Mouse (Mus musculus) skeletal muscle tissue, adult 2 months (tissue): ENCODE measurements around the gene Nprl2.

Experiments
- DNase-seq: peaks from one replicate; pipeline ENCODE4 v3.0.0-alpha.2; 2012; ENCODE audit warnings: low read depth, low spot score

Gene Nprl2

DNA sequence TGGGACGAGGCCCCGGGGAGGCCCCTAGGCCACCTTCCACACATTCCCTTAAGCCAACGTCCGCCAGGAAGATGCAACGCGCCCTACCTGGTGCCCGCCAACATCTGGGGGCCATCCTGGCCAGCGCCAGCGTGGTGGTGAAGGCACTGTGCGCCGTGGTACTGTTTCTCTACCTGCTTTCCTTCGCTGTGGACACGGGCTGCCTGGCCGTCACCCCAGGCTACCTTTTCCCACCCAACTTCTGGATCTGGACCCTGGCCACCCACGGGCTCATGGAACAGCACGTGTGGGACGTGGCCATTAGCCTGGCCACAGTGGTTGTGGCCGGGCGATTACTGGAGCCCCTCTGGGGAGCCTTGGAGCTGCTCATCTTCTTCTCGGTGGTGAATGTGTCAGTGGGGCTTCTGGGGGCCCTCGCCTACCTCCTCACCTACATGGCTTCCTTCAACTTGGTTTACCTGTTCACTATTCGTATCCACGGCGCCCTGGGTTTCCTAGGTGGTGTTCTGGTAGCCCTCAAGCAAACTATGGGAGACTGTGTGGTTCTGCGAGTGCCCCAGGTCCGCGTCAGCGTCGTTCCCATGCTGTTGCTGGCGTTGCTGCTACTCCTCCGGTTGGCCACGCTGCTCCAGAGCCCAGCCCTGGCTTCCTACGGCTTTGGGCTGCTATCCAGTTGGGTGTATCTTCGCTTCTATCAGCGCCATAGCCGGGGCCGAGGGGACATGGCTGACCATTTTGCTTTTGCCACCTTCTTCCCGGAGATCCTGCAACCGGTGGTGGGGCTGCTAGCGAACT is 7.4 kb upstream of the Nprl2 start:
- DNase-seq: no peak

- DNase-seq: no peak
Measured at GRCm38 (mm10) chr9:107538231-107538630, 3.8 kb upstream of the Nprl2 start.

GRCm38 (mm10) chr9:107538711-107539110 is 3.3 kb upstream of the Nprl2 start:
- no peak for DNase-seq

DNA sequence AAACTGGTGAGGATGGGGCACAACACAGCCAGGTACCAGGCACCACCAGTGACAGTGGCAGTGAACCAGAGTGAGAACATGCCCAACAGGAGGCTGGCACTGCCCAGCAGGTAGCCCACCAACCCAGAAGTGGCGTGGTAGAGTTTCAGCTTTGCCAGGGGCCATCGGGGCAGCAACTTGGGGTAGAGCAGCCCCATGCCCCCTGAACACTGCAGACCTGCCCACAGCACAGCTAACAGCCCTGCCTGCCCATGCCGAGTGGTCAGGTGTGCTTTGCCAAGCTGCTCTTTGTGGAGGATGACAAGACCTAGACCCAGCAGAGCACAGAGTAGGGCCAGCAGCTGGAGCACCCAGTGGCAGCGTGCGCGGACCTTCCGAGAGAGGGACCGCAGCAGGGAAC is 2.1 kb upstream of the Nprl2 start:
- DNase-seq: no peak

- DNase-seq: no peak
Measured at GRCm38 (mm10) chr9:107540420-107540819, 1.6 kb upstream of the Nprl2 start.

GRCm38 (mm10) chr9:107541005-107541404 is 1.0 kb upstream of the Nprl2 start:
- DNase-seq: no peak

GRCm38 (mm10) chr9:107542352-107542686 is 293 bp downstream of the Nprl2 start:
- DNase-seq: no peak

- DNase-seq: no peak
Measured at GRCm38 (mm10) chr9:107542721-107543120, 695 bp downstream of the Nprl2 start.

- no peak for DNase-seq
Measured at GRCm38 (mm10) chr9:107543299-107543698, 1.3 kb downstream of the Nprl2 start.

DNA sequence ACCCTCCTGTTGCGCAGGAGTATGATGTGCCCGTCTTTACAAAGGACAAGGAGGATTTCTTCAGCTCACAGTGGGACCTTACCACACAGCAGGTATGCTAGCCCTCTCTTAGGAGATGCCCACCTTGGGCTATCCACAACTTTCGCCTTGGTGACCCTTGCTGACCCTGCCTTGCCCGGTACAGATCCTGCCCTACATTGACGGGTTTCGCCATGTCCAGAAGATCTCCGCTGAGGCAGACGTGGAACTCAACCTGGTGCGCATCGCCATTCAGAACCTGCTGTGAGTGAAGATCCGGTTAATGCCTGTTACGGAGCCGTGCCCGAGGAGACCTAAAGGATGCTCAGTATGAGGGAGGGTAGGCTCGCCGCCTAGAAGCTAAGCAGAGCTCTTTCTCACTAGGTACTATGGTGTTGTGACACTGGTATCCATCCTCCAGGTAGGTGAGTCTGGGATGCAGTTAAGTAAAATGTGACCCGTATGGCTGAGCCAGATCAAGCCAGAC is 2.2 kb downstream of the Nprl2 start:
- DNase-seq: no peak

- no peak for DNase-seq
Measured at GRCm38 (mm10) chr9:107544729-107545128, 2.7 kb downstream of the Nprl2 start.

DNA sequence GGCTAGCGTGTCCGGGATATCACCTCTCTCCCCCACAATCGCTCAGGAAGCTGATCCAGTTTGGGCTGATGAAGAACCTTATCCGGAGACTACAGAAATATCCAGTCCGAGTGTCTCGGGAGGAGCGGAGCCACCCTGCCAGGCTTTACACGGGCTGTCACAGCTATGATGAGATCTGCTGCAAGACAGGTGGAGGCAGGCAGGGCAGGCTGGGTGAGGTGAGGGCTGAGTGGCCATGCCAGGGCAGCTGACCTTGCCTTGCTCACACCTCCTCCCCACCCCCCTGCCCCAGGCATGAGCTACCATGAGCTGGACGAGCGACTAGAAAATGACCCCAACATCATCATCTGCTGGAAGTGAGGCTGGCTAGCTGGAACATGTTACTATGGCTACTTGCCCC is 3.2 kb downstream of the Nprl2 start:
- DNase-seq: no peak

- DNase-seq: no peak
Measured at GRCm38 (mm10) chr9:107545602-107546001, 3.6 kb downstream of the Nprl2 start.

- DNase-seq: peak; percentile 85
Measured at GRCm38 (mm10) chr9:107547026-107547425, 5.0 kb downstream of the Nprl2 start, which contains the start of gene Zmynd10. Gene Zmynd10, plus strand, starts transcription at chr9:107547298.

DNA sequence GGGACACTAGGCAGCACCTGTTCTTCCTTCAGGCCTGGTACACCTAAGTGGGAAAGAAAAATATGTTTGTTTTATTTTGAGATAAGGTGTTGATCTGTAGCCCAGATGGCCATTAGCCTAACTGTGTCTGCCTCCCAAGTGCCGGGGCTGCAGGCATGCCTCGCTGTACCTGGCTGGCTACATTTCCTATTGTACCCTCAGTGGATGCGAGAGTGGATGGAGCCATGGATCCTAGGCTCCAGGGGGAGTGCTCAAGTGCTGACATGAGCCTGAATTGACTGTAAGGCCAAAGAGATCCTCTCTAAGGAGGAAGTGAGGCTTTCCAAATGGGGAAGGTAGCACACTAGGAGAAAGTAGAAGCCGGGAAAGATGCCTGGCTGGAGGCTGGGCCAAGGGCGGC is 5.9 kb downstream of the Nprl2 start:
- no peak for DNase-seq

GRCm38 (mm10) chr9:107548820-107549219 is 6.8 kb downstream of the Nprl2 start:
- no peak for DNase-seq

- DNase-seq: no peak
Measured at GRCm38 (mm10) chr9:107549297-107550074, 7.5 kb downstream of the Nprl2 start.

- DNase-seq: no peak
Measured at GRCm38 (mm10) chr9:107550491-107551116, 8.6 kb downstream of the Nprl2 start.

DNA sequence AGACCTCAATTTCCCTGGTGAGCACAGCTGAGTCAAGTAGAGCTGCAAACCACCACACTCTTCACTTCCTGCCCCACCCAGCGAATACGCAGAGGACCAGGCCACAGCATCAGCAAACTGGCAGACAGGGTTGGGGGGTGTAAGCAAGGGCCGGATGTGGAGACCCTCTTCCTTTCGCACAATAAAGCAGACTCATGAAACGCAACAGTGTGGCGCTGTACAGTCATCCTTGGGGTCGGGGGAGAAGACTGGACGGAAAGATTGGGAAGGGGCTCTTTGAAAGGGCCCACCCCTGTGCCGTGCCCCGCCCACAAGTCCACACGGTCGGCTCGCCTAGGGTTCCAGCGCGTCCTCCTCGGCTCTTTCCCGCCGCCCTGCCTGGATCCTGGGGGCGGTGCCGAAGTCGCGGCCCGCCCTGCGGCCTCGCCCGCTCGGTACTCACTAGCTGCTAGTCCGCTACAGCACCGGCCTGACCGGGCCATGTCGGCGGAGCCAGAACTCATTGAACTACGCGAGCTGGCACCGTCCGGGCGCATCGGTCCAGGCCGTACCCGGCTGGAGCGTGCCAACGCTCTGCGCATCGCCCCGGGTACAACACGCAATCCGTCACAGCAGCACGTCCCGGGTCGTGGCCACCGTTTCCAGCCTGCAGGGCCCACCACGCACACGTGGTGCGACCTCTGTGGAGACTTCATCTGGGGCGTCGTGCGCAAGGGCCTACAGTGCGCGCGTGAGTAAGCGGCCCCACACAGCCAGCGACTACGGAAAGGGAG is 9.3 kb downstream of the Nprl2 start, which contains the start of gene Rassf1:
Gene Rassf1, plus strand, starts transcription at position 439 of the 773 bp plus-strand sequence.
- DNase-seq: no peak

- DNase-seq: no peak
Measured at GRCm38 (mm10) chr9:107551890-107552355, 9.9 kb downstream of the Nprl2 start.

GRCm38 (mm10) chr9:107552690-107553393 is 10.8 kb downstream of the Nprl2 start:
- DNase-seq: no peak
